Mouse (Mus musculus) T-cell, adult 2 months (primary cell): ENCODE measurements around the gene Zfp207.
A peak's percentile ranks its signal among the peaks of the same experiment; 100 is the strongest.
"Not testable (repeated sequence)": the region's sequence is repeated elsewhere in the genome, so short reads cannot be mapped to it uniquely, and the experiment has no call there.

ENCODE experiments used
- DNase-seq: peaks from one replicate; pipeline ENCODE4 v3.0.0; 2022; ENCODE audit warnings: low spot score

Zfp207 gene

GRCm38 (mm10) chr11:80410377-80410776, 27.3 kb downstream of the Zfp207 start:
- no peak for DNase-seq

GRCm38 (mm10) chr11:80417085-80417484, 34.0 kb downstream of the Zfp207 start:
- no peak for DNase-seq

DNA sequence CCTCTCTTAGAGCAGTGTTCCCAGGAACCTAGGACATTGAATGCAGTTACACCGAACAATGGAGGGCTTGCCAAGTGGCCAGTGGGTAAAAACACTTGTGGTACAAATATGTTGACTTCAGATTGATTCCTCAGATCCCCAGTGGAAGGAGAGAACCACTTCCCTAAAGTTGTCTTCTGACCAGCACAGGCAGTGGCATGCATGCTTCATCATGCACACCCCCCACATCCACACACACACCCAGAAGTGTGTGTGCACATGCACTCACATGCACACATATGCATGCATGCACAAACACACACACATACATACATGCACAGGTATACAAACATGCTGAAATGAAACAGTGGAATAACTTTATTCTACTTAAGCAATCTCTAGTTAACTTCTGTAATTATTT, 36.7 kb downstream of the Zfp207 start:
- DNase-seq: no peak

GRCm38 (mm10) chr11:80420202-80420984, 37.3 kb downstream of the Zfp207 start:
- no peak for DNase-seq

- no peak for DNase-seq
These were observed 38.5 kb downstream of the Zfp207 start for GRCm38 (mm10) chr11:80421421-80422047.

DNA sequence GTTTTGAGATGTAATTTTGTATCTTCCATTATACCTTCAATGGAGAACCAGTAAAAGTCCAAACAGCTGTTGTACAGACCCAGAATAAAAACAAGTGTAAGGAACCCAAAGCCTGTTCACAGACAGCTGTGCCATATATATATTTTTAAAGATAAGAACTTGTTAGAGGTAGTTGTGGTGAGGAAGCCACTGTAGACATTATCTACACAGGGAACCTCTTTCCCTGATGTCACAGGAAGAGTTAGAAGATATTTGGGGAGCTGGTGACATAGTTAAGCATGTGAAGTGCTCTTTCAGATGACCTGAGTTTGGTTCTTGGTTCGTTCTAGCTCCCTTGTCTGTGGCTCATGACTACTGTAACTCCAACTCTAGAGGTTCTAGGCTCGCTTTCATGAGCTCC, 41.6 kb downstream of the Zfp207 start:
- no peak for DNase-seq

- DNase-seq: no peak
These were observed 42.2 kb downstream of the Zfp207 start for GRCm38 (mm10) chr11:80425247-80425778.

- DNase-seq: not testable (repeated sequence)
These were observed 43.1 kb downstream of the Zfp207 start for GRCm38 (mm10) chr11:80426029-80426813.

DNA sequence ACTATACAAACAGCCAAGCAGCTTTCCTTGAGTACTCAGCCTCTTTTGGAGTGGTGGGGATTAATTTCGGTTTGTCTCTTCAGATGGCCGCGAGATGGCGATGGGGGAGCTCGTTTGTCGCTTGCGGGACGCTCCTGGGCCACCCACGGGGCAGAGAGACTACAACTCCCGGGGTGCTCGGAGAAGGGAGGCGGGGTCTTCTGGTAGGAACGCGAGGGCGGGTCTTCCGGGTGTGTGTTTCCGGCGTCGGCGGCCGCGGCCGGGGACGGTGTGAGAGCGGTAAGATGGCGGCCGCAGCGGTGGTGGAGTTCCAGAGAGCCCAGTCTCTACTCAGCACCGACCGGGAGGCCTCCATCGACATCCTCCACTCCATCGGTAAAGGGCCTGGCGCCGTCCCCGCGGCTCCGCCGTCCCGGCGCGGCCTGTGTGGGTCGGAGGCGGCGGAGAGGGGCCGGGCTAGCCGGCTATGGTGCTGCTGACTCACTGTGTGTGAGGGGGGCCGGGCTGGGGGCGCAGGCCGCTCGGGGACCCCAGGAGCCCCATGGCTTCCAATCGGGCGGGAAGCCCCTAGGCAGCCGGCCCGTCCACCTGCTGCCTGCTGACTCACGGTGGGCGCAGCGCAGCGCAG, 45.4 kb downstream of the Zfp207 start, which contains the start of gene Psmd11:
Gene Psmd11 (plus strand): TSS at position 235 of the 628 bp plus-strand sequence.
- DNase-seq: peak; percentile 97

- DNase-seq: no peak
These were observed 46.0 kb downstream of the Zfp207 start for GRCm38 (mm10) chr11:80429009-80429475.

GRCm38 (mm10) chr11:80429500-80430166, 46.6 kb downstream of the Zfp207 start:
- DNase-seq: no peak

- DNase-seq: no peak
These were observed 47.4 kb downstream of the Zfp207 start for GRCm38 (mm10) chr11:80430366-80430910.

DNA sequence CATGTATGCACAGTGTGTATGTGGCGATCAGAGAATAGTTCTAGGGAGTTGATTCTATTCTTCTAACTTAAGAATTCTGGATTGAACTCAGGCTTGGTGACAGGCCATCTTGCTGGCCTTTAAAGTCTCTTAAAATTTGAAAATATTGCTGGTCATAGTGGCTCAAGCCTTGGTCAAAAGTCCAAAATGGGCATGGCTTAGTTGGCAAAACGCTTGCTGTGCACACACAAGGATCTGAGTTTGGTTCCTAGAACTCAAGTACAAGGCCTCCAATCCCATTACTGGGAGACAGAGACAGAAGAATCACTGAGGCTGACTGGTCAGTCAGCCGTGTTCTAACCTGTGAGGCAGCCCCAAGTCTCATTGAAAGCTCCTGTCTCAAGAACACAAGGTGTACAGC, 63.8 kb downstream of the Zfp207 start:
- no peak for DNase-seq

DNA sequence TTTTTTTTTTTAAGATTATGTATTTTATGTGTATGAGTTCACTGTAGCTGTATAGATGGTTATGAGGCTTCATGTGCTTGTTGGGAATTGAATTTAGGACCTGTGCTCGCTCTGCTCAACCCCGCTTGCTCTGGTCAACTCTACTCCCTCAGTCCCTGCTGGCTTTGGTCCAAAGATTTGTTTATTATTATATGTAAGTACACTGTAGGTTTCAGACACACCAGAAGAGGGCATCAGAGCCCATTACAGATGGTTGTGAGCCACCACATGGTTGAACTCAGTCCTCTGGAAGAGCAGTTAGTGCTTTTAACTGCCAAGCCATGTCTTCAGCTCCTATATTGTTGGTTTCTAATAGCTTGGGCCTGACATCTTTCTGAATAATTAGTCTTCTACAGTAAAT, 66.8 kb downstream of the Zfp207 start:
- DNase-seq: no peak

GRCm38 (mm10) chr11:80452242-80452641, 69.2 kb downstream of the Zfp207 start:
- no peak for DNase-seq

GRCm38 (mm10) chr11:80453198-80453597, 70.1 kb downstream of the Zfp207 start:
- no peak for DNase-seq
